Mouse (Mus musculus) right cerebral cortex, postnatal 36 days (tissue): ENCODE measurements around the gene Gm6583.
"Not testable (repeated sequence)": the region's sequence is repeated elsewhere in the genome, so short reads cannot be mapped to it uniquely, and the experiment has no call there.

Source experiments
- DNase-seq, 2 experiments: peaks; one replicate each; pipeline ENCODE4 v3.0.0; 2022; ENCODE audit warnings: low spot score in 2 of 2, mixed read lengths in 1 of 2

Gene Gm6583

GRCm38 (mm10) chr5:112325546-112326445 lies 30.0 kb downstream of the Gm6583 start, which contains the start of gene Tfip11:
TSS of gene Tfip11 (plus strand) at chr5:112326358.
- DNase-seq, result peak; percentile 95

GRCm38 (mm10) chr5:112324637-112325545 lies 30.9 kb downstream of the Gm6583 start:
- no peak for DNase-seq

- DNase-seq, result no peak
These were observed 32.6 kb downstream of the Gm6583 start for GRCm38 (mm10) chr5:112323246-112323645.

GRCm38 (mm10) chr5:112321376-112321775 lies 34.5 kb downstream of the Gm6583 start:
- DNase-seq, result no peak

GRCm38 (mm10) chr5:112320936-112321335 lies 34.9 kb downstream of the Gm6583 start:
- DNase-seq, result peak; percentile 77 to 93

GRCm38 (mm10) chr5:112320379-112320778 lies 35.5 kb downstream of the Gm6583 start:
- peak in 1 of 2 experiments; percentile 40 for DNase-seq

- DNase-seq, result not testable (repeated sequence)
These were observed 36.5 kb downstream of the Gm6583 start for GRCm38 (mm10) chr5:112319343-112319742.

- DNase-seq, result no peak
These were observed 38.5 kb downstream of the Gm6583 start for GRCm38 (mm10) chr5:112317328-112317727.

- DNase-seq, result no peak
These were observed 39.4 kb downstream of the Gm6583 start for GRCm38 (mm10) chr5:112316468-112316867.

- DNase-seq, result no peak
These were observed 42.5 kb downstream of the Gm6583 start for GRCm38 (mm10) chr5:112313222-112313885.

GRCm38 (mm10) chr5:112305842-112306241 lies 50.0 kb downstream of the Gm6583 start:
- no peak for DNase-seq
